Mouse (Mus musculus) left cerebral cortex, postnatal 14 days (tissue): ENCODE measurements around the gene Pla2g6. TPM values are rescaled to one million over a fixed set of nuclear protein-coding genes. Genes with fewer than 3 reads are reported as not detected.
A peak's percentile ranks its signal among the peaks of the same experiment; 100 is the strongest.

Experiments used
- DNase-seq, 2 experiments: peaks; one replicate each; pipeline ENCODE4 v3.0.0; 2021 to 2022; ENCODE audit warnings: low spot score in 2 of 2, mixed read lengths in 1 of 2
- intact Hi-C: fragments of 180-260 bp; cut with DNase I; formaldehyde crosslinking; loops from one replicate; pipeline ENCODE4 v1.15.1; 2025
- microRNA-seq, 2 experiments: library from miRNA; unstranded; fragments of <30 nt; microRNA quantifications; one replicate each; pipeline ENCODE4 v1.2.0; 2022
- total RNA-seq, 2 experiments: library from RNA; stranded (reverse); gene quantifications; 2 replicates each; pipeline ENCODE4 v1.2.3; 2021

Pla2g6 gene
- total RNA-seq, 2 experiments from 2014 or later: 21.5 to 23.0 TPM

- intact Hi-C loops: no loop called here
Observed at GRCm38 (mm10) chr15:79251781-79252491, 76.3 kb downstream of the Pla2g6 start.

GRCm38 (mm10) chr15:79251168-79251567 lies 77.0 kb downstream of the Pla2g6 start:
- no peak for DNase-seq
- intact Hi-C loops: no loop called here

More at GRCm38 (mm10) chr15:79251781-79252491, 76.3 kb downstream of the Pla2g6 start:
- DNase-seq: peak; percentile 41 to 46

GRCm38 (mm10) chr15:79250236-79250635 lies 78.0 kb downstream of the Pla2g6 start:
- no peak for DNase-seq
- intact Hi-C loops: no loop called here

- intact Hi-C loops: no loop called here
- no peak for DNase-seq
Observed at GRCm38 (mm10) chr15:79245321-79245720, 82.9 kb downstream of the Pla2g6 start.

DNA sequence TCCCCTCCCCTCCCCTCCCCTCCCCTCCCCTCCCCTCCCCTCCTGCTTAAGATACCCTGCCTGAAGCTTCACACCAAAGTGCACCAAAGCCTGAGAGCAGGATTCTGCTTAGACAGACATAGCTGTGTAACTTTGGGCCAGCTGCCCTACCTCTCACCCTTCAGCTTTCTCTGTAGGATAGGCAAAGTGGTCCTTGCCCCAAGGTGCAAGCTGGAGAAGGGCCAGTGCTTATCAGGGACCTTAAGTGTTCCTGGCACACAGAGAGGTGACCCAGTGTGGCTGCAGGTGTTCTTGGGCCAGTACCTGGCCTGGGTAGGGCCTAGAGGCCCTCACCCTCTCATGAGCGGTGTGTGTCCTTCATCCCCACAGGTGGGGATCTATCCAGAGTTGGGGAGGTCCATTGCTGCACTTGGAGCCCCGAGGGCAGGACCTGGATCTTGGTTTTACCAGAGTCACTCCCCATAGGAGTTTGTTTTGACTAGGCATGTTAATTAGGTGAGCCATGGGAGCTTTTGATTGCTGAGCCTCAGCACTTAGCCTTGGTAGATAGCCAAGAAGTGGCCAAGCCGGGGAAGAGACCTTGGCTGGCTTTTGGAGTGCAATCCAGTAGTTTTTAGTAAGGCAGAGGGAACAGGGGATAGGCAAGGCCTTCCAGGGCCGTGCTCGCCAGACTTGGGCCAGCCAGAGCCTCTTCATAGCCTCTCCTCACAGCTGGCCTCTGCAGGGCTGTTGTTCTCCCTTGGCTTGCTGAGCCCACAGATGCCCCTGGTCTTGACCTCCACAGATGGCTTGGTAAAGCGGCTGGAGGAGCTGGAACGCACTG lies 83.9 kb downstream of the Pla2g6 start:
- intact Hi-C loops: no loop called here
- DNase-seq: no peak

- peak; percentile 99 to 100 for DNase-seq
- intact Hi-C loops: loop anchor here (2.0 kb wide), 1 partner anchor 223 kb away; no protein-coding TSS in a partner anchor
Observed at GRCm38 (mm10) chr15:79243234-79244042, 84.8 kb downstream of the Pla2g6 start.

DNA sequence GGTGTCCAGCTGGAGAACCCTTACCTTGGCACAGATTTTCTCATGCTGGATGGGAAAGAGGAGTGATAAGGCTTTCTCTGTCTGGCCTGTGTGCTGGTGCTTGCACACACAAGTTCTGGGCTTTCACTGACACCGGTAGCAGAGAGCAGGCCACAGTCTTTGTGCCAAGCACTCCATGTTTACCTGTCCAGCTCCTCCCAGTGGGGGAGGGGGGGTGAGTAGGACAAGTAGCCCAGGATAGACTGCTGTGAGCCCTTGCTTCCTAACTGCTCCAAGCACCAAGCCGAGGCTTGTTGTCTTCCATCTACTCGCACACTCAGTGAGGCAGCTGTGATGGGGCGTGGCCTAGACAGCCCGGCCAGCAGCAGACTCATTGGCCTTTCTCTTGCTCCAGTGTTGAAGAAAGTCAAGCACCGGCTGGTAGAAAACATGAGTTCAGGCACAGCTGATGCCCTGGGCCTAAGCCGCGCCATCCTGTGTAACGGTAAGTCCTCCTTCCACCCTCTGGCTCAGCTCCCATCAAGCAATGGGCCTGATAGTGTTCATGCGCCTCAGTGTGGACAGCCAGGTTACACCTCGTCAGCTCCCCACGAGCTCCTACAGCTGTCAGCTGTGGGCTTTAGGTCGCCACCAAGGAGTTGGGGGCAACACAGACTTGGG lies 85.5 kb downstream of the Pla2g6 start:
- DNase-seq: peak in 1 of 2 experiments; percentile 38
- intact Hi-C loops: loop anchor here (2.0 kb wide), 1 partner anchor 224 kb away; no protein-coding TSS in a partner anchor

DNA sequence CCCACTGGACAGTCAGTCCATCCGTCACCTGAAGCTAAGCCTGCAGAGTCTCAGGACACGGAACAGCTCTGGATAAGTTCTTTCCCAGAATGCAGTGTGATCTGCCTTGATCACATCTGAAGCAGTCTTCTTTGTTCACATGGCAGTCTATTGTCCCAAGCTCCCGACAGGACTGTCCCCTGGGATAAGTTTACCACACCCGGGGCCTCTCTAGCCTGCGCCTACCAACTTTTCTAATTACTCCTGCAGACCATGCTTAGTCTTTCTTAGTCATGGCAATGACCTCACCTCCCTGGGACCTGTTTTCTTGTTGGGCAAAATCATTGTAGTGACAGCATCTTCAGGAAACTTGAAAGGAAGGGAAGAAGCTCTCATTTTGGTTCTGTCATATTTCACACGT lies 90.2 kb downstream of the Pla2g6 start:
- intact Hi-C loops: no loop called here
- no peak for DNase-seq

Small RNA genes lying within 50 kb of the gene (microRNA-seq; reads per million reads assigned to microRNA genes)
- gene Mir1943: 1.0 to 1.6 reads per million in 2 experiments

Other genes with a start within 250 kb of the Pla2g6 start
- gene Micall1, start 219.5 kb downstream of the Pla2g6 start, total RNA-seq: 10 to 100 TPM; 22.1 to 27.8 TPM
- 100 to 1,000 TPM; 109 to 114 TPM for gene Polr2f, start 187.4 kb downstream of the Pla2g6 start, total RNA-seq
- gene 1700088E04Rik, start 187.1 kb downstream of the Pla2g6 start, total RNA-seq: 10 to 100 TPM; 10.8 to 13.3 TPM
- 10 to 100 TPM; 24.0 to 35.5 TPM for gene Sox10, start 163.2 kb downstream of the Pla2g6 start, total RNA-seq
- gene Pick1, start 99.2 kb downstream of the Pla2g6 start, total RNA-seq: 10 to 100 TPM; 52.0 to 56.4 TPM
- gene Gm49486, start 99.0 kb downstream of the Pla2g6 start, total RNA-seq: 1 to 10 TPM in 1 of 2 experiments, under 1 TPM in 1; 0.94 to 1.2 TPM
- not detected for gene Slc16a8, start 73.6 kb downstream of the Pla2g6 start, total RNA-seq
- gene Baiap2l2, start 42.9 kb downstream of the Pla2g6 start, total RNA-seq: 1 to 10 TPM; 3.3 to 7.0 TPM
- 1 to 10 TPM; 1.4 to 2.6 TPM for gene Maff, start 18.2 kb upstream of the Pla2g6 start, total RNA-seq
- gene Tmem184b, start 75.2 kb upstream of the Pla2g6 start, total RNA-seq: 10 to 100 TPM; 56.2 to 56.8 TPM
- 100 to 1,000 TPM; 142 to 166 TPM for gene Csnk1e, start 127.2 kb upstream of the Pla2g6 start, total RNA-seq
- 100 to 1,000 TPM; 166 to 177 TPM for gene Kcnj4, start 176.9 kb upstream of the Pla2g6 start, total RNA-seq
- 1 to 10 TPM; 1.3 to 1.6 TPM for gene Kdelr3, start 188.0 kb upstream of the Pla2g6 start, total RNA-seq
- gene Ddx17, start 218.4 kb upstream of the Pla2g6 start, total RNA-seq: 100 to 1,000 TPM; 363 to 364 TPM